Mouse (Mus musculus) cortical plate, adult 2 months (tissue): ENCODE measurements around the gene Neurl1b.

ENCODE experiments used
- CTCF ChIP-seq: fragments of 200-500 bp; IDR thresholded peaks from 2 replicates; pipeline ENCODE4 v1.5.1; 2011; ENCODE audit warnings: mild to moderate bottlenecking, control low read depth, low read length; ENCODE audit not compliant: insufficient read depth; ENCODE audit errors: extremely low read depth
- POLR2A ChIP-seq: fragments of 200-500 bp; IDR thresholded peaks from 2 replicates; pipeline ENCODE4 v1.6.1; 2011; ENCODE audit warnings: mild to moderate bottlenecking, low read length, control low read depth; ENCODE audit not compliant: insufficient read depth; ENCODE audit errors: extremely low read depth

DNA sequence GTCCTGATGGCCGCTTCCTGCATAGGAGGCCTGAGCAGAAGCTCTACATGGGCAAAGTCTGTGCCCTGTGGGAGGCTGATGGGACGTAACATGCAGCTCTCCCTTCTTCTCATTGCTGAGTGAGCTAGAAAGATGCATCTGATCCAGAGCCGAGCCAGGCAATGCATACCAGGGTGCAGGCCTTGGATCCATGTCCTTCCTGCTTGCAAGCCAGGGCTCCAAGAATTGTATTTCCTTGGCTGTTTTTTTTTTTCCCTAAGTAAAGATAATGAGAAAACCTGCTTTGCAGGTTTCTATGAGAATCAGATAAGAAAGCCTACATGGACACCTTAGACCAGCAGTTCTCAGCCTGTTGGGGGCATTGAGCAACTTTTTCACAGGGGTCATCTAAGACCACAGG lies 30.5 kb upstream of the Neurl1b start:
- TF ChIP-seq CTCF (no peak), POLR2A (no peak)
